Mouse (Mus musculus): Measurements from ENCODE around the gene Strn4.
A peak's percentile ranks its signal among the peaks of the same experiment; 100 is the strongest.

Gene Strn4

GRCm38 (mm10) chr7:16841561-16842560 lies 26.2 kb downstream of the Strn4 start:
- DNase-seq (ENCODE audit: low spot score) = no peak

DNA sequence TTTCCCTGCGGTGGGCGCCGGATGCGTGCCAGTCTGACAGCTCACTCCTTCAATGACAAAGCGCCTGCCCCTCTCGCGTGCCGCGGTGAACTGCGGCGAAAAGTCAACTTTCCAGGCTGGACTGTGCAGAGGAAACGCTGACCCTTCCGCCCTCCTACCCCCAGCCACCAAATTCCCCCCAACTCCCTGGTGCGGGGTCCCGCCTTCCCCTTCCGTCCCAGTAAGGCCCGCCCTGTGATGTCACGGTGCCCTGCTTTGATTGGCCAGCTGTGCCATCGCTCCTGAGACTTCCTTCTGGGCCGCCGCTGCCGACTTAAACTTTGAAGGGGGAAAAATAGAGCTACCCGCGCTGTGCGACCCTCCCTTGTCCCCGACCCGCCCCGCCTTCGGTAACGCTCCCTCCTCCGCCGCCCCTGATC lies 27.0 kb downstream of the Strn4 start, which contains the start of gene Prkd2:
Gene Prkd2, plus strand, starts transcription at position 258 of the 419 bp plus-strand sequence.
- DNase-seq (ENCODE audit: low spot score) = peak; percentile 97

GRCm38 (mm10) chr7:16843441-16844171 lies 27.9 kb downstream of the Strn4 start:
- peak; percentile 45 for DNase-seq (ENCODE audit: low spot score)

GRCm38 (mm10) chr7:16844696-16845071 lies 29.0 kb downstream of the Strn4 start:
- DNase-seq (ENCODE audit: low spot score) = no peak

GRCm38 (mm10) chr7:16845072-16845819 lies 29.6 kb downstream of the Strn4 start:
- peak; percentile 26 for DNase-seq (ENCODE audit: low spot score)

- DNase-seq (ENCODE audit: low spot score) = no peak
Measured at GRCm38 (mm10) chr7:16845820-16846167, 30.1 kb downstream of the Strn4 start.

DNA sequence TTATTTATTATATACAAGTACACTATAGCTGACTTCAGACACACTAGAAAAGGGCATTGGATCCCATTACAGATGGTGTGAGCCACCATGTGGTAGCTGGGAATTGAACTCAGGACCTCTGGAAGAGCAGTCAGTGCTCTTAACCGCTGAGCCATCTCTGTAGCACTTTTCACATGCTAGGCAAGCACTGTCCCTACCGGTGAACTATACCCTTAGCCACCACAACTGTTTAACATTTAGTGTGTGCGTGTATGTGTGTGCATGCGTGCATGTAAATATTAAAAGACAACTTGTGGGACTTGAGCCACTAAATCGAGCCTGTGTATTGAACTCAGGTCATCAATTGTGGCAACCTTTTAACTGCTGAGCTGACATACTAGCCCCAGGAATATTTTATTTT lies 31.1 kb downstream of the Strn4 start:
- DNase-seq (ENCODE audit: low spot score) = no peak

DNA sequence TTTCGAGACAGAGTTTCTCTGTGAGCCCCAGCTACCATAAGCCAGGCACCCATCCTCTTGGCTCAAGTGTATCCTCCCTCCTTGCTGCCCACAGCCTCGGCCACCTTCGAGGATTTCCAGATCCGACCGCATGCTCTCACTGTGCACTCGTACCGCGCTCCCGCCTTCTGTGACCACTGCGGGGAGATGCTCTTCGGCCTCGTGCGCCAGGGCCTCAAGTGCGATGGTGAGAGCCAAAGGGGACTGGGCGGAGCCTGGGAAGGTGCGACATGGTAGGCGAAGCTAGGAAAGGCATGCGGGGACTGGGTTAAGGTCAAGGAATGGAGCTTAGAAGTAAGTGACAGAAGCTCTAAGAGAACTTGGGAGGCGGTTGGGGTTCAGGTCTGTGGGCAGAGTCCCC lies 31.8 kb downstream of the Strn4 start:
- no peak for DNase-seq (ENCODE audit: low spot score)

- DNase-seq (ENCODE audit: low spot score) = peak; percentile 59
Measured at GRCm38 (mm10) chr7:16848579-16848978, 32.9 kb downstream of the Strn4 start.

DNA sequence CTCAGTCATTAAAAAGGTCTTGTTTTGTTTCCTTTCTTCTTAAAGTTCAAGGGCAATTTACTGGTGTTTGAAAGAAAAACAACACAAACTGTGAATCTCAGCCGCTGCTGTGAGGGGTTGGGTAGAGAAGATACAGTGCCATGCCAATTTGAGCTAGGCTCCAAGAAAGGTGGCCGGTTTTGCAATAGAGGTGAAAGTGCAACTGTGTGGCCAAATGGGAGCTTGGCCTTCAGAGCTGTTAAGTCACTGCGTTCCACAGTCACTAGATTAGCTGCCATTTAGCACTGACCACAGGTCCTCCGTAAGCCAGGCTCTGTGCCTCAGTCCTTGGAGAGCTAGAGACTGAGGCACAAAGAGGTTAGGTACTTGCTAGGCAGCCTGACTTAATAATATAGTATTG lies 35.9 kb downstream of the Strn4 start:
- no peak for DNase-seq (ENCODE audit: low spot score)

DNA sequence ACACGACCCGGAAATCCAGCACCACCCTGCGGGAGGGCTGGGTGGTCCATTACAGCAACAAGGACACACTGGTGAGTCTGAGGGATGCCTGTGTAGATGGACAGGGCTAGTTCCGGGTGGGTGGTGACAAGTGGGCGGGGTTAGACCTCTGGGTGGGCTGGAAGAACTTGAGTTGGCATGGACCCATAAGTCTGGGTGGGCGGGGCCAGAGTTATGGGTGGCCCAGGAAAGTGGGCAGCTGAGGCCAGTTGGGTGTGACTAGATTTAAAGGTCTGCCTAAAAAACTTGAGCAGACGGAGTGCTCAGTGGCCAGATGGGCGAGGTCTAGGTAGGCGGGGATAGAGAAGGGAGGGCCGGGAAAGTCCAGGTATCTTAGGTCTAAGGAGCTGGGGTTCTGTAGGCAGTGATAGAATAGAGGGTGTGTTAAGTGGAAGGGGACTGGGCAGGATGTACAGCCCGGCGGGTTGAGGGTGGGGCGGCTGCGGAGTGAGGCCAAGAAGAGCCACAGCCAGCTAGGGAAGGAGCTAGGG lies 37.7 kb downstream of the Strn4 start:
- DNase-seq (ENCODE audit: low spot score) = no peak

- DNase-seq (ENCODE audit: low spot score) = peak; percentile 65
Measured at GRCm38 (mm10) chr7:16858336-16858735, 42.6 kb downstream of the Strn4 start.

DNA sequence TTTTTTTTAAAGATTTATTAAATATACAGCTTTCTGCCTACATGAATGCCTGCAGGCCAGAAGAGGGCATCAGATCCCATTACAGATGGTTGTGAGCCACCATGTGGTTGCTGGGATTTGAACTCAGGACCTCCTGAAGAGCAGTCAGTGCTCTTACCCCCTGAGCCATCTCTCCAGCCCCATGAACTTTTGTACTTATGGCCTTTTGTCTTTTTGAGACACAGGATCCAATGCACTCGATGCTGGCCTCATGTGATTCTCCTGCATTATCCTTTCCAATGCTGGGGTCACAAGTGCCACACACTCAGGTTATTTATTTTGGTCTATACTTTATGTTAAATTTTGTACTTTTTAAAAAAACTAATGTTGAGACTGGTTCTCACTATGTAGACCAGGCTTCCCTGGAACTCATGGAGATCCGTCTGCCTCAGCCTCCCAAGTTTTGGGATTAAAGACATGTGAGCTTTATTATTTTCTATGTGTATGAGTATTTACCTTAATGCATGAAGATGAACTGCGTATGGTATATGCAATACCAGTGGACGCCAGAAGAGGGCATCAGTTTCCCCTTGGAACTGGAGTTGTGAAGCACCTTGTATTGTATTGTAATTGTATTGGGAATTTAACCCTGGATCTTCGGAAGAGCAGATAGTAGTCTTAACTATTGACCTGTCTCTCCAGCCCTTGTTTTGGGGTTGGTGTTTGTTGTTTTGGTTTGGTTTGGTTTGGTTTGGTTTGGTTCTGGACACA lies 44.4 kb downstream of the Strn4 start:
- DNase-seq (ENCODE audit: low spot score) = peak; percentile 81

GRCm38 (mm10) chr7:16867488-16867887 lies 51.8 kb downstream of the Strn4 start:
- DNase-seq (ENCODE audit: low spot score) = no peak

- DNase-seq (ENCODE audit: low spot score) = peak; percentile 90
Measured at GRCm38 (mm10) chr7:16869497-16869896, 53.8 kb downstream of the Strn4 start.

DNA sequence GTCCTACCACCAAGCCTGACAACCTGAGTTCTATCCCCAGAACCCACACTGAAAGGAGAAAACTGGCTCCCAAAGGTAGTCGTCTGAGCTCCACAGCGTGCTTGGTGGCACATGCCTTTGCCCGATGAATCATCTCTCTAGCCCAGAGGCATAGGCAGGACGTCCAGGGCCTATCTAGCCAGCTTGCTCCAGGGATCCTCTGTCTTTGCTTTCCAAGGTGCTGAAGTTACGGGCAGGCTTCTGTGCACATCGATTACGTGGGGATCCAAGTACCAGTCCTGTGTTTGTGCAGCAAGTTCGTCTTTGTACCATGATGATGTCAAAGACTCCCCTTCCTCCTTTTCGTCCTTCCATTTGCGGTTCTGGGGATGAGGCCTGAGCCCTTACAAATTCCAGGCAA lies 55.9 kb downstream of the Strn4 start:
- DNase-seq (ENCODE audit: low spot score) = no peak

DNA sequence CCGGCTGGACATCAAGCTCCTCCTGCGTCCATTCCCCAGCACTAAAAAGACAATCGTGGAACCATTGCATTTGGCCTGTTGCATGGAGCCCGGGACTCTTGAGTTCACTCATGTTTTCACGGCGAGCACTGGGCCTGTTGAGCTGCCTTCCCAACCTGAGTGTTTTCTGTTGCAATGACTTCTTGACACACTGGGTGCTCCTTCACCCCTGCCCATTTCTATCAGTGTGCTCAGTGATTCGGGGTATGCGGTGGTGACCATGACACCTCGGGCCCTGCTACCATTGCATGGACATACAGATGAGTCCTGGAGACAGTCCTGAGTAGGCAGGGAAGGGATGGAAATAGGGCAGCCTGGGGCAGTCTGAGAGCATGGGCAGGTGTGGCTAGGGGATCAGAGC lies 56.8 kb downstream of the Strn4 start:
- DNase-seq (ENCODE audit: low spot score) = no peak

- DNase-seq (ENCODE audit: low spot score) = no peak
Measured at GRCm38 (mm10) chr7:16873392-16873791, 57.7 kb downstream of the Strn4 start.

GRCm38 (mm10) chr7:16874190-16874589 lies 58.5 kb downstream of the Strn4 start:
- peak; percentile 89 for DNase-seq (ENCODE audit: low spot score)

GRCm38 (mm10) chr7:16874756-16875309 lies 59.1 kb downstream of the Strn4 start:
- DNase-seq (ENCODE audit: low spot score) = peak; percentile 100

DNA sequence AGATGAGACGGTGACA lies 59.4 kb downstream of the Strn4 start, which contains the start of gene Dact3:
Gene Dact3, plus strand, starts transcription at position 8 of the 16 bp plus-strand sequence.
- no peak for DNase-seq (ENCODE audit: low spot score)

GRCm38 (mm10) chr7:16875326-16875725 lies 59.6 kb downstream of the Strn4 start:
- peak; percentile 49 for DNase-seq (ENCODE audit: low spot score)

Data from embryo, embryonic 10 days (tissue).